Mouse (Mus musculus): ENCODE measurements around the gene Tmem120b.

DNA sequence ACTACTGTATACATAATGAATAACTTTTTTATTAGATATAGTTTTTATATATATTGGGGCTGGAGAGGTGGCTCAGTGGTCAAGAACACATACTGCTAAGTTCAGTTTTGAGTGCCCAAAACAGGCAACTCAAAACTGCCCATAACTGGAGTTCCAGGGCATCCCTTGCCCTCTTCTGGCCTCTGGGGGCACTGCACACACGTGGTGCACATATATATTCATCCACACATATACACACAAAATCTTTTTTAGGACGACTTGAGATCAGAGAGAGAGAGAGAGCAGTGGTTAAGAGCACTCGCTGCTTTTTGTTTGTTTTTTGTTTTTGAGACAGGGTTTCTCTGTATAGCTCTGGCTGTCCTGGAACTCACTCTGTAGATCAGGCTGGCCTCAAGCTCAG, 36.9 kb upstream of the Tmem120b start:
- TF ChIP-seq POLR2A (IDR thresholded peaks at IDR 0.05; ENCODE audit: low read depth, low read length): no peak
- no peak for TF ChIP-seq CTCF (IDR thresholded peaks at IDR 0.05; ENCODE audit: extremely low read depth, insufficient read depth, insufficient read length, insufficient replicate concordance)
